Mouse (Mus musculus) neural tube, embryonic 15.5 days (tissue): ENCODE data around the gene Lcorl. TPM values are rescaled to one million over a fixed set of nuclear protein-coding genes. Genes with fewer than 3 reads are reported as not detected.
A peak's percentile ranks its signal among the peaks of the same experiment; 100 is the strongest.

Experiments used
- ATAC-seq: fragments of 200-750 bp; cut with Nextera tagmentation; 2 replicates; pipeline ENCODE4 v1.8.0; 2017; ENCODE audit warnings: mild to moderate bottlenecking, moderate TSS enrichment, moderate library complexity; ENCODE audit not compliant: low FRiP score
- H3K27ac ChIP-seq: fragments of 300-500 bp; sonication (generic); replicated peaks from 2 replicates; pipeline ENCODE4 v1.5.1; 2015; ENCODE audit warnings: mild to moderate bottlenecking, inconsistent platforms
- H3K27me3 ChIP-seq: fragments of 300-500 bp; sonication (generic); replicated peaks from 2 replicates; pipeline ENCODE4 v1.6.1; 2015; ENCODE audit warnings: inconsistent platforms
- H3K36me3 ChIP-seq: fragments of 300-500 bp; sonication (generic); 2 replicates; pipeline ENCODE4 v1.6.1; 2015; ENCODE audit warnings: inconsistent platforms
- H3K4me1 ChIP-seq: fragments of 300-500 bp; sonication (generic); 2 replicates; pipeline ENCODE4 v1.6.1; 2015; ENCODE audit warnings: inconsistent platforms
- H3K4me2 ChIP-seq: fragments of 300-500 bp; sonication (generic); 2 replicates; pipeline ENCODE4 v1.6.1; 2015; ENCODE audit warnings: inconsistent platforms, mild to moderate bottlenecking, moderate library complexity
- H3K4me3 ChIP-seq: fragments of 300-500 bp; sonication (generic); replicated peaks from 2 replicates; pipeline ENCODE4 v1.5.1; 2015; ENCODE audit warnings: mild to moderate bottlenecking, inconsistent platforms
- H3K9ac ChIP-seq: fragments of 300-500 bp; sonication (generic); replicated peaks from 2 replicates; pipeline ENCODE4 v1.6.1; 2015; ENCODE audit warnings: mild to moderate bottlenecking, inconsistent platforms
- H3K9me3 ChIP-seq: fragments of 300-500 bp; sonication (generic); replicated peaks from 2 replicates; pipeline ENCODE4 v1.6.1; 2016; ENCODE audit warnings: inconsistent platforms
- WGBS: fragments of 180-500 bp; shearing (Covaris S2); methylation state at CpG from one replicate; pipeline ENCODE4 v1.1.7; 2015; ENCODE audit warnings: mixed read lengths; 5-methylcytosine and 5-hydroxymethylcytosine counted together
- polyA plus RNA-seq: library from polyadenylated mRNA; unstranded; fragments of >200 nt; fragmentation: Nextera tagmentation; extraction: Ambion mirVana; gene quantifications from 2 replicates; pipeline ENCODE4 v1.2.1, GENCODE M21; 2015

The Lcorl gene
- 40.0 and 47.1 TPM in 2 replicates for polyA plus RNA-seq

DNA sequence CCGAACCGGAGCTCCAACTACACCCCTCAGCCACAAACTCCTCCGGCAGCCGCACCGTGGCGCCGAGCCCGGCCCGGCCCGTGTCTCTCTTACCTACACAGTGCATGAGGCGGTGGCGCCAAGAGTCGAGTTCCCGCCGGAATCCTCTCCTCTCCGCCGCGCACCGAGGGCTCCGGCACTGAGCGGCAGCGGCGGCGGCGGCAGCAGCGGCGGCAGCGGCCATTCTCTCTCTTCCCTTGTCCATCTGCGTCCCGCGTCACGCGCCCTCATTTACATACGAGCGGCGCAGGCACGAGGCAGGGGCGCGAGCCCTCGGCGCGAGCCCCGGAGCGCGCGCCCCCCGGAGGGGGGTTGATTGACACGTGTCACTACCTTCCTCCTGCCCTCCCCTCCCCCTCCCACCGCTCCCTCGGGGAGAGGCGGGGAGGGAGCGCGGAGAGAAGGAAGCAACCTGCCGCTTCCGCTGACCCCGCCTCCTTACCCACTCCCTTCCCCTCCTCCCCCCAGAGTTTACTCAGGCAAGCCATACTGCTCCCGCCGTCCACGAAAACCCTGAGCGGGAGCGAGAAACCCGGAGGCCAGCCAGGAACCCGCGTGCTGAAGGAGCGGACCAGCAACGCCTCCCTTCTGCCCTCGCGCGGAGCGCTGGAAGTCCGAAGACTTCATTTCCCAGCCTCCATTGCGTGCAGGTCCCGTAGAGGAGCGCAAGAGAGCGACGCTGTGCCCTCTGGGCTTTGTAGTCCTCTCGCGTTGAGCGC, at the start of gene Lcorl:
Gene Lcorl (minus strand): TSS at position 362 of the 758 bp plus-strand sequence.
- Histone ChIP-seq H3K27me3 (no peaks in the 10 kb centered on the region), H3K36me3 (no peaks in the 10 kb centered on the region), H3K27ac (peak within 1 kb of the TSS; percentile 97), H3K9me3 (no peaks in the 10 kb centered on the region), H3K4me1 (peaks cover 8% of the 10 kb centered on the region), H3K4me2 (peak within 1 kb of the TSS; percentile 91), H3K9ac (peak within 1 kb of the TSS; percentile 83), H3K4me3 (peak within 1 kb of the TSS; percentile 70)
- peak; percentile 95 for ATAC-seq
- under 1% methylated on average over 68 of the region's 79 CpGs for WGBS

DNA sequence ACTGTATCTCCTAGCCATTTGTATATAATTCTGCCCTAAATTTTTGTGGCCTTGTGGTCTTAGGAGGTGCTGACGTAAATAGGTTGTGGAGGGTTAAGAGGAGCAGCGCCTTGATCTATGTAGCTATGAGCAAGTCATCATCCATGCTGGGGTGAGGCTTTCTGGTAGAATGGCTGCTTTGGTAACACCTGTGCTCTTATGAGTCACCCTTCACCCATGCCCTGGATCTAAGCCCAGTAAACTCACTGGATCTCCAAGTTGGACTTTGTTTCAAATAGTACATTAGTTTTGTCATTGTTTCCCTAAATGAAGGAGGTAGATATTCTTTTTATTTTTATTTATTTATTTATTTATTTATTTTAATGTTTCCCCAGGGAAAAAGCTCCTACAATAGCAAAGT, 47.3 kb upstream of the Lcorl start:
- 87% methylated on average over 2 of the region's 2 CpGs for WGBS
- Histone ChIP-seq H3K9ac (no peak overlapping the region), H3K27me3 (no peaks in the 10 kb centered on the region), H3K9me3 (no peaks in the 10 kb centered on the region), H3K4me2 (no peak overlapping the region), H3K4me3 (no peak overlapping the region), H3K36me3 (no peaks in the 10 kb centered on the region), H3K4me1 (no peaks in the 10 kb centered on the region), H3K27ac (no peak overlapping the region)
- ATAC-seq: no peak

DNA sequence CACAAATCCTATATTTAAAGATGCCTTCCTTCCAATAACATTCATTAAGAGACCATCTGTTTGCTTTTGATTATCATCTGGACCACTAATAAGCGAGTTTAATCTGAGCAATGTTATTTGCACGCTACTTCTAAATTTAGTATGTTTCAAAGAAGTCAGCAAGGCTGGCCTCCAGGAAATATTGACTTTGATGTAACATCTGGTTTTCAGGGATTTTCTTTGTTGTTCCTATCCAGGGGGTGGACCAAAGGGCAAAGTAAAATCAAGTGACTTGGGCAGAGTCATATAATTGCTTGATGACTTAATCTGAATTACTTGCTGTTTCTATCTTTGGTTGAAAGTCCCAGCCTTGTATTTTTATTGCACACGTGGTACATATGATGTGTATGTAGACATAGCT, 45.8 kb upstream of the Lcorl start:
- H3K4me3 ChIP-seq: no peak overlapping the region
- no peaks in the 10 kb centered on the region for H3K4me1 ChIP-seq
- H3K27ac ChIP-seq: no peak overlapping the region
- no peaks in the 10 kb centered on the region for H3K9me3 ChIP-seq
- H3K36me3 ChIP-seq: no peaks in the 10 kb centered on the region
- WGBS: 64% methylated on average over 3 of the region's 3 CpGs
- no peak for ATAC-seq
- no peak overlapping the region for H3K4me2 ChIP-seq
- no peaks in the 10 kb centered on the region for H3K27me3 ChIP-seq
- no peak overlapping the region for H3K9ac ChIP-seq

DNA sequence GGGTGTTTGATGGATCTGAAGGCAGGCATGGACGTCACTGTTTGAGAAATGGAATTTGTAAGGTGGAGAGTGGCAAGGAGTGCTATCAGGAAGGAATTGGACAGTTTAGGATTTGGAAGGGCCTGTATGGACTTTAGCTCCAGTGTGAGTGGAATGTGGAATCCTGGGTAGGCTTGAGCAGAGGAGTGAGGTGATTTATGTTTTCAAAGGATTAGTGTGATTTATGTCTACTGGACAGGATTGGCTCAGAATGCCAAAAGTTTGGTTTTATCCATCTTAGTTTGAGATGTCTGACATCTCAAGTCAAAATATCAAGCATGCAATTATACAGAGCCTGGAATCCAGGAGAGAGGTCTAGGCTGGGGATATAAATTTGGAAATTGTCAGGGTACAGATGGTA, 37.9 kb upstream of the Lcorl start:
- no peaks in the 10 kb centered on the region for H3K27me3 ChIP-seq
- no peak overlapping the region for H3K4me2 ChIP-seq
- H3K4me3 ChIP-seq: no peak overlapping the region
- H3K36me3 ChIP-seq: no peaks in the 10 kb centered on the region
- H3K27ac ChIP-seq: no peak overlapping the region
- ATAC-seq: no peak
- H3K4me1 ChIP-seq: no peaks in the 10 kb centered on the region
- no peaks in the 10 kb centered on the region for H3K9me3 ChIP-seq
- 63% methylated on average over 1 of the region's 1 CpGs for whole genome bisulfite sequencing
- H3K9ac ChIP-seq: no peak overlapping the region

DNA sequence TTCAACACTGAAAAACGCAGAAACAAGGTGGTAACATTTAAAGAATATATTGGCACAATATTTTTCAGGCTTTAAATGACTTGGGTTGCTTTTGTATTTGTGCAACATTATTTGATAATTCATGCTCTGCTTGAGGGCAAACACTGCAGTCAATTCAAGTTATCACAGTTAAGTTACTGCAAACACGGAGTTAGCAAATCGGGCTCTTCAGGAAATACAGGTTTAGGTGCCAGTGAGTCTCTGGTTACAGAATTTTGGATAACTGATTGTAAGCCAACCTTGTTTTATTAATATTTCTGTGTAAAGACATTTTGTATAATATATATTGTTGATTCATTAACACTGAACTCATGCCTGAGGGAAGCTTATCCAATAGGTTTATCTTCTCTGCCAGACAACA, 36.3 kb upstream of the Lcorl start:
- H3K4me3 ChIP-seq: no peak overlapping the region
- no peaks in the 10 kb centered on the region for H3K9me3 ChIP-seq
- no peak for ATAC-seq
- no peaks in the 10 kb centered on the region for H3K4me1 ChIP-seq
- H3K27ac ChIP-seq: no peak overlapping the region
- H3K27me3 ChIP-seq: no peaks in the 10 kb centered on the region
- WGBS: 81% methylated on average over 3 of the region's 3 CpGs
- H3K9ac ChIP-seq: no peak overlapping the region
- no peak overlapping the region for H3K4me2 ChIP-seq
- H3K36me3 ChIP-seq: no peaks in the 10 kb centered on the region

DNA sequence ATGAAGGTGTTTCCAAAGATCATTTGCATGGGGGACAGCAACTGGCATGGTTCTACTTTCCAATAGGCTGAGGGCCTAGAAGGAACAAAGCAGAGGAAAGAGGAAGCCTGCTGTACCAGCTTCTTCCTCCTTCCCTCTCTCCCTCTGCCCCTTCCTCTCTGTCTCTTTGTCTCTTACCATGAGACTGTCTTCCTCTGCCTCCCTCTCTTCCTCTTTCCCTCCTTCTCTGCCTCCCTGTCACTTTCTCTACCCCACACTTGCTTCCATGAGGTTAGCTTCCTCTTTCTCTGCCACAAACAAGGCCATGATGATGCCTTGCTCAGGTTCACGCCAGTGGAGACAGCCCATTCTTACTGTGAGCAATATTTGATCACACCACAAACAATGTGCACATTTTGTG, 18.9 kb upstream of the Lcorl start:
- 96% methylated on average over 1 of the region's 1 CpGs for WGBS
- Histone ChIP-seq H3K27me3 (no peaks in the 10 kb centered on the region), H3K4me1 (no peaks in the 10 kb centered on the region), H3K4me3 (no peak overlapping the region), H3K27ac (no peak overlapping the region), H3K9me3 (no peaks in the 10 kb centered on the region), H3K9ac (no peak overlapping the region), H3K36me3 (no peaks in the 10 kb centered on the region), H3K4me2 (no peak overlapping the region)
- ATAC-seq: no peak

DNA sequence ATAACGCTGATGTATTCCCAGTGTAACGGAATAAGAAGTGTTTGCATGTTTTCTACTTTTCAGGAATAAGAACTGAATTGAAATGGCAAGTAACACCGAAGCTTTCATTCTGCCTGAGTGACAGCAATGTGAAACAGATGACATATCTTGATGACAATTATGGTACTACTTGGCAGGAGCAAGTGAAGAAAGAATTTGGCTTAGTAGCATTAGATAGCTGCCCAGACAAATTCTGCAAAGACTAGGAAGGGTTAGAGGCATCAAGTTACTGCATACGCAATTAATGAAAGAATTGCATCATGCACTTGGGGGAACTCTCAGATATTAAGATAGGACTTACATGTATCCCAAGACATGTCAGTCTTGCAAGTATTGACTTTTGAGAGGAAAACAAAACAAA, 18.1 kb upstream of the Lcorl start:
- Histone ChIP-seq H3K9me3 (no peaks in the 10 kb centered on the region), H3K4me3 (no peak overlapping the region), H3K36me3 (no peaks in the 10 kb centered on the region), H3K27ac (no peak overlapping the region), H3K4me2 (no peak overlapping the region), H3K27me3 (no peaks in the 10 kb centered on the region), H3K9ac (no peak overlapping the region), H3K4me1 (no peaks in the 10 kb centered on the region)
- WGBS: 93% methylated on average over 4 of the region's 4 CpGs
- ATAC-seq: no peak

DNA sequence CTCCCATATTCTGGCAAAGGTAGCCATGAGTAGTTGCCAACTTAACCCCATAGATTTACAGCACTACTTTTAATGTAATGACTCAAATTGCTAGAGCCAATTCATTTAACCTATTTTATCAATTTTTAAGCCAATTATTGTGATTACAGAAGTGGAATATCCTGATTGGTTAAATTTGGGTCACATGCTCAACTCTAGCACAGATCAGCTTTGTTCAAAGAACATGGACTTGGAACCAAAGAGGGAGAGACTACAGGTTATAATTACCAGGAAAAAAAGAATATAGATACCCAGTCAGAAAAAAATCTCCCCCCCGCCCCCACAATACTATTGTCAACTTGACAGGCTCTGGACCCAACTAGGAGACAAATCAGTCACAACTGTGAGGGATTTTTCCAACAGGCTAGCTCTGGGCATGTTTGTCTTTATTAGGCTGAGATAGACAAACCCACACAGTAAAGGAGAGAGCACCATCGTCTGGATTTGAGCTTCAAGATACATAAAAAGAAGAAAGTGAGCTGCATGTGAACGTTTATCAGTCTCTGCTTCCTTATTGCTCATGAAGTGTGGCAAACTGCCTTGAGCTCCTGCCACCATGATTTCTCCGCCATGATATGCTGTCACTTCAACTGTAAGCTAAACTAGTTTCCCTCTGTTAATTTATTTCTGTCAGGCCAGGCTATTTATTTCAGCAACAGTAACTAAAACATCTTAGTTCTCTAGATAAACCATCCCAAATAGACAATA, 17.0 kb upstream of the Lcorl start:
- WGBS: 88% methylated on average over 4 of the region's 4 CpGs

DNA sequence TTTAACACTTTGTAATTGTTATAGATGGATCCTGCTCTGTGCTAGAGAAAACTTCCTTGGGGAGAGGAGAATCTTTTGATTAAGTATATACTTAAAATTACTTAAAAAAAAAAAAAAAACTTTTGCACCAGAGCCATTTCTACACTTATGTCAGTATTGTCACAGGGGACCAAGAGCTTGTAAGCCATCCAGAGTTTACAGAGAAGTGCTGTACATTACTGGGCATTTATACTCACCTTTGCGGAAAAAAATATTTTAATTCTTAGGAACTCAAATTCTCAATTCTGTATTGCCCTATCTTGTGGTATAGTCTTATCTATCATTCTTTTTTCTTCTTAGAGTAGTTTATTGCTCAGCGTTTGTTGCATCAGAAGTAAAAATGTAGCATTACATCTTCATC, 953 bp upstream of the Lcorl start:
- no peaks in the 10 kb centered on the region for H3K36me3 ChIP-seq
- H3K4me3 ChIP-seq: peak overlapping the region; percentile 70
- 80% methylated on average over 2 of the region's 2 CpGs for WGBS
- H3K27ac ChIP-seq: no peak overlapping the region
- peak overlapping the region; percentile 32; the same call in 1 of the 2 replicates for H3K9ac ChIP-seq
- no peaks in the 10 kb centered on the region for H3K27me3 ChIP-seq
- no peaks in the 10 kb centered on the region for H3K9me3 ChIP-seq
- no peak for ATAC-seq
- peaks cover 8% of the 10 kb centered on the region for H3K4me1 ChIP-seq
- peak overlapping the region; percentile 91 for H3K4me2 ChIP-seq

More for the DNA sequence above, 17.0 kb upstream of the Lcorl start:
- H3K4me2 ChIP-seq: no peak overlapping the region
- no peak overlapping the region for H3K9ac ChIP-seq
- H3K9me3 ChIP-seq: no peaks in the 10 kb centered on the region
- no peaks in the 10 kb centered on the region for H3K4me1 ChIP-seq
- H3K27ac ChIP-seq: no peak overlapping the region
- no peak for ATAC-seq
- no peaks in the 10 kb centered on the region for H3K36me3 ChIP-seq
- H3K27me3 ChIP-seq: no peaks in the 10 kb centered on the region
- H3K4me3 ChIP-seq: no peak overlapping the region

DNA sequence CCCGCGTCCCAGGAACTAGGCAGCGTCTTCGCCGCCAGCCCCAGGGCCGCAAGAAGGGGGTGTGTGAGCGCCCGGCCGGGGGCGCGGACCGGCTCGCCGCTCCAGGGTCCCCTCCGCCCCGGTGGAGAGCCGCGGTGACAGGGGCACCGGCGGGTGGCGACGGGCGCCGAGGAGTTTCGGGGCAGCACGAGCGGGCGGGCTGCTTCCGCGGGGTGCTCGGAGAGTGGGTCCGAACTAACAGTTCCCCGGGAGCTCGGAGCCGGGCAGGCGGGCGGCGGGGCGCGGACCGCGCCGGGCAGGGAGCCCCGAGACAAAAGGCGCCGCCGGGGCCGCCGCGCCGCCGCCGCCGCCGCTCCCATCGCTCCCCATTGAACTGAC, 550 bp downstream of the Lcorl start:
- no peak; the same call in none of the 2 replicates for ATAC-seq
- Histone ChIP-seq H3K4me3 (peak overlapping the region; percentile 70), H3K27ac (peak overlapping the region; percentile 97), H3K9me3 (no peaks in the 10 kb centered on the region), H3K9ac (peak overlapping the region; percentile 83), H3K4me1 (peaks cover 8% of the 10 kb centered on the region), H3K36me3 (no peaks in the 10 kb centered on the region), H3K27me3 (no peaks in the 10 kb centered on the region), H3K4me2 (peak overlapping the region; percentile 91)
- under 1% methylated on average over 34 of the region's 56 CpGs for WGBS

DNA sequence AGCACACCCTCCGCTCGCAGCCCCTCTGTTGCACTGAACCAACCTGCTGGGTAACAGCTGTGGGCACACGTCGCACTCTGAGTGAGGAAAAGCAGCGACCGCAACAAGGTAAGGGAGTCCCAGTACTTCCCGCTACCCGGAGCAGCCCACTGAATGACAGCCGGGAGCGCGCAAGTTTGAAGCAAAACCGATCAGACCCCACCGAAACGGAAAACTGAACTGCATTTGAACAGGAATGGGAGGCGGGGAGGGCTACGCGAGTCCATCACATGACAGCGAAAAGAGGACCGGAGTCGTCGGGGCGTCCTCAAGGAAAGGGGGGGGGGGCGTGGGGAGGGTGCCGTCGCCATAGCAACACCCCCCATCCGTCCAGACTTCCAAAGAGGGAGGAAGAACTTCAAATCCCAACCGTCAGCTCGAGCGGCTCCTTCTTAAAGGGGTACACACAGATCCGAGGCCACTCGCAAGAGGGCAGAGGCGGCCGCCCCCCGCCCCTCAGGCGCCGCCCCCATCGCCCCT, 1.1 kb downstream of the Lcorl start:
- WGBS: under 1% methylated on average over 29 of the region's 37 CpGs
- Histone ChIP-seq H3K36me3 (no peaks in the 10 kb centered on the region), H3K4me3 (peak overlapping the region; percentile 70), H3K4me2 (peak overlapping the region; percentile 91), H3K27ac (peak overlapping the region; percentile 97), H3K9ac (peak overlapping the region; percentile 83), H3K27me3 (no peaks in the 10 kb centered on the region), H3K4me1 (peaks cover 8% of the 10 kb centered on the region), H3K9me3 (no peaks in the 10 kb centered on the region)
- ATAC-seq: peak; percentile 69
